Mouse (Mus musculus) heart, embryonic 16.5 days (tissue): ENCODE results near the gene Sptssb. TPM values are rescaled to one million over a fixed set of nuclear protein-coding genes. Genes with fewer than 3 reads are reported as not detected.

Source experiments
- ATAC-seq: fragments of 200-750 bp; cut with Nextera tagmentation; replicated peaks from 2 replicates; pipeline ENCODE4 v1.8.0; 2017; ENCODE audit warnings: moderate number of reproducible peaks; ENCODE audit not compliant: insufficient read depth, low FRiP score; ENCODE audit errors: extremely low read depth
- H3K27ac ChIP-seq: fragments of 300-500 bp; sonication (generic); 2 replicates; pipeline ENCODE4 v1.5.1; 2014; ENCODE audit warnings: mild to moderate bottlenecking, low read length, control low read depth, moderate library complexity
- H3K27me3 ChIP-seq: fragments of 300-500 bp; sonication (generic); 2 replicates; pipeline ENCODE4 v1.6.1; 2014; ENCODE audit warnings: low read length, mixed read lengths; ENCODE audit not compliant: control insufficient read depth, insufficient read depth
- H3K36me3 ChIP-seq: fragments of 300-500 bp; sonication (generic); 2 replicates; pipeline ENCODE4 v1.6.1; 2014; ENCODE audit not compliant: control insufficient read depth, insufficient read depth
- H3K4me1 ChIP-seq: fragments of 300-500 bp; sonication (generic); 2 replicates; pipeline ENCODE4 v1.6.1; 2014; ENCODE audit warnings: low read length, mixed read lengths; ENCODE audit not compliant: control insufficient read depth, insufficient read depth
- H3K4me2 ChIP-seq: fragments of 300-500 bp; sonication (generic); 2 replicates; pipeline ENCODE4 v1.6.1; 2014; ENCODE audit warnings: low read depth, mild to moderate bottlenecking, control low read depth, low read length
- H3K4me3 ChIP-seq: fragments of 300-500 bp; sonication (generic); 2 replicates; pipeline ENCODE4 v1.5.1; 2014; ENCODE audit warnings: mild to moderate bottlenecking, control low read depth, low read length
- H3K9ac ChIP-seq: fragments of 300-500 bp; sonication (generic); 2 replicates; pipeline ENCODE4 v1.6.1; 2014; ENCODE audit warnings: low read length, control low read depth
- H3K9me3 ChIP-seq: fragments of 300-500 bp; sonication (generic); replicated peaks from 2 replicates; pipeline ENCODE4 v1.6.1; 2016; ENCODE audit warnings: low read length; ENCODE audit not compliant: control insufficient read depth
- WGBS: fragments of 180-500 bp; shearing (Covaris S2); extraction: QIAGEN DNeasy Blood & Tissue Kit; methylation state at CpG from one replicate; pipeline ENCODE4 v1.1.7; 2014; 5-methylcytosine and 5-hydroxymethylcytosine counted together
- polyA plus RNA-seq: library from polyadenylated mRNA; unstranded; fragments of >200 nt; fragmentation: Nextera tagmentation; extraction: Ambion mirVana; gene quantifications from 2 replicates; pipeline ENCODE4 v1.2.1, GENCODE M21; 2015

Sptssb gene
- polyA plus RNA-seq, 1 experiment from 2014 or later: 6.6 TPM

DNA sequence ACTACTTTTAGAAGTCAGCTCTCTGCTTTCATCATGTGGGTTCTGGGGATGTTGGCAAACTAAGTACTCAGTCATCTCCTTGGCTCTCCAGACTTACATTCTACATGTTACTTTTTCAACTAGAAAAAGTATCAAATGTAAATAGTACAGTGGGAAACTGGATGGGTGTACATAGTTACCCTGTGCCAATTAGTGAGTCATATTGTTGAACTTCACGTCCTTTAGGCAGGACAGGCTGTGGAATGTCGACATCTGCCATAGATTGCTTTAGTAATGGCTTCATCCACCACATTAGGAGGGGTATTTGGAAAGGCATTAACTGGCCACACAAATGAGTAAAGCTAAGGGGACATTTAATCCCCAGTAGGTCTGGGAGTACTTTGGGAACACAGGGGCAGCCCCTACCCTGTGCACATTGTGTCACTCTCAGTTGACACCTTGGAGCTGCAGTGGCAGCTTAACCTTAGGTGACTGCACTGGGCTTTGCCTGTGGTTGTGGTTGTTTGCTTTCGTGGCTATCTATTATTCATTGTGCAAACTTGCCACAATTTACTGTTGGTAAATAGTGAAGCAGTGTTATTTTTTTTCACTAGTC lies 66.8 kb downstream of the Sptssb start:
- Histone ChIP-seq H3K4me2 (no peak overlapping the region), H3K9me3 (no peaks in the 10 kb centered on the region), H3K27me3 (no peaks in the 10 kb centered on the region), H3K4me1 (no peaks in the 10 kb centered on the region), H3K36me3 (no peaks in the 10 kb centered on the region), H3K9ac (no peak overlapping the region), H3K27ac (no peak overlapping the region), H3K4me3 (no peak overlapping the region)
- ATAC-seq: no peak
- WGBS: 61% methylated on average over 3 of the region's 3 CpGs

DNA sequence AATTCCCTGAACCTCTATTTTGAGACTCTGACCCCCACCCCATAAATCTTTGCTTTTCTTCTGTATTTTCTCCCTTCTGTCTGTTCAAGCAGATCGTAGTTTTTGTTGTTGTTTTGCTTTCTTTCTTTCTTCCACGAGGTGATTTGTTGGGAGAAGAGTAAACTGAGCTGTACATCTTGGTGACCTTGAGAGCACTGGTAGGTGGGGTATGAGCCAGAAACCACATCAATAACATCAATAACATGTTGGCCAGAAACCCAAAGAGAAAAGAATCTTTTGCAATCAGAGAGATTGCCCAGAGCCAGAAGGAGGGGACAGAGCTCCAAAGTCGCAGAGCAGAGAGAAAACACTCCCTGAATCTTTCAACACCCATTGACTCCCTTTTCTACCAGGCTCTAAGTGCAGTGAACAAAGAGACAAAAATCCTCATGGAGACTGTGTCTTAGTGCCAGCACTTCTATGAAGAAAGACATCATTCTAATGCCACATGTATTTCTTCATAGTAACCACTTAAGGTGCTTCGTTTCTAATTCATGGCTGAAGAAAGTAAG lies 80.4 kb downstream of the Sptssb start:
- Histone ChIP-seq H3K4me3 (no peak overlapping the region), H3K9me3 (0 out of 2 replicates have a peak, but pooled peaks cover 3% of the 10 kb centered on the region), H3K27ac (no peak overlapping the region), H3K9ac (no peak overlapping the region), H3K4me2 (no peak overlapping the region), H3K4me1 (no peaks in the 10 kb centered on the region), H3K36me3 (no peaks in the 10 kb centered on the region), H3K27me3 (no peaks in the 10 kb centered on the region)
- no peak for ATAC-seq
- whole genome bisulfite sequencing: 74% methylated on average over 4 of the region's 4 CpGs

DNA sequence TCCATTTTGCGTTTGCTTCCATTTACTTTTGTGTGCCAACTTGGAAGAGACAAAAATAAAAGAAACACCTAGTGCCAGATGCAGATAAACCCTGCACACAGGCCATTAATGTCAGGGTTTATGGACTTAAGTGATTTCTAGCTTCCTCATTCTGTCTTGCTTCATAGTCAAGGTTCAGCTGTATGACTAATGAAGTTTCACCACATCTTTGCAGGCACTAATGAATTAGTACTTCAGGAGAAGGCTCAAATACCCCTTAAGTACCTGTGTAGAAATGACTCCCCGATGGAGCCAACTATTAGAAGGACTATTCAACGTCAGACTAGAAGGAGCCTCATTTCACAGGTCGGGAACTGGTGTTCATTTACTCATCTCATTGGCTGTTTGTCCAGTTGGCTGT lies 86.4 kb downstream of the Sptssb start:
- no peaks in the 10 kb centered on the region for H3K36me3 ChIP-seq
- H3K9me3 ChIP-seq: no peaks in the 10 kb centered on the region
- H3K27ac ChIP-seq: no peak overlapping the region
- ATAC-seq: no peak
- H3K27me3 ChIP-seq: no peaks in the 10 kb centered on the region
- no peaks in the 10 kb centered on the region for H3K4me1 ChIP-seq
- H3K4me2 ChIP-seq: no peak overlapping the region
- no peak overlapping the region for H3K9ac ChIP-seq
- H3K4me3 ChIP-seq: no peak overlapping the region
- 85% methylated on average over 4 of the region's 4 CpGs for WGBS

Other genes starting within 250 kb of the Sptssb start
- gene Nmd3, start 138.0 kb downstream of the Sptssb start, polyA plus RNA-seq: 105 and 112 TPM in 2 replicates
- gene Otol1, start 147.7 kb upstream of the Sptssb start, polyA plus RNA-seq: not detected in 2 replicates